Mouse (Mus musculus) lung, adult 2 months (tissue): ENCODE measurements around the gene Nucb2.

Source experiments
- CTCF ChIP-seq: fragments of 200-500 bp; IDR thresholded peaks from 2 replicates; pipeline ENCODE4 v1.5.1; 2011; ENCODE audit warnings: mild to moderate bottlenecking, low read length, control low read depth; ENCODE audit not compliant: insufficient read depth
- POLR2A ChIP-seq: fragments of 200-500 bp; IDR thresholded peaks from 2 replicates; pipeline ENCODE4 v1.6.1; 2011; ENCODE audit warnings: low read depth, mild to moderate bottlenecking, control low read depth, low read length, borderline replicate concordance; ENCODE audit errors: extremely low read depth

DNA sequence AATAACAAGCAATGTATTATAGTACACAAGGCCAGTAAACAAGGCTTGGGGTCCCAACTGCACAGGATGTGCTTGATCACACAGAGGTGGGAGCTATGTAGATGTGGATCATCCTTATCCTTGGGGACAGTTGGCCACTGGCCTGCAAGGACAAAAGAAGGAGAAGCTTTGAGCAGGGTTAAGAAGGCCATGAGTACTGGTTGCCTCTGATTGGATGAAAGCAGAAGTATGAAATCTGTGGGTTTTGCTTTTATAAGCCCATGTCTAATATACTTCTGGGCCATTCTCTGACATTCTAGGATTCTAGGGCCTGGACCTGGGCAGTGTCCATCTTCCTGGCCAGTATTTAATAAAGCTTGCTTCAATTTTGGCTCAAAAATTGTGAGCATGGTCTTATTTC lies 28.3 kb upstream of the Nucb2 start:
- no peak for TF ChIP-seq POLR2A
- no peak for TF ChIP-seq CTCF
